Mouse (Mus musculus) MEL (cell line): ENCODE measurements around the gene Apod. TPM values are rescaled to one million over a fixed set of nuclear protein-coding genes. Genes with fewer than 3 reads are reported as not detected.

Experiments
- DNase-seq: peaks from one replicate; pipeline ENCODE4 v3.0.0; 2011; ENCODE audit warnings: low read depth, low spot score
- H3K27ac ChIP-seq: 2 replicates; pipeline ENCODE4 v1.5.1; 2012; ENCODE audit warnings: low read depth, mild to moderate bottlenecking, control low read depth, low read length, moderate library complexity; ENCODE audit not compliant: control insufficient read depth
- H3K27me3 ChIP-seq, 2 experiments: fragments of 150-350 bp in 1 of 2; sonication (generic) in 1 of 2; 2 replicates each; pipeline ENCODE4 v1.6.1; 2012; ENCODE audit warnings: low read length in 2 of 2, mild to moderate bottlenecking in 2 of 2, improper control_type of control experiment in 1 of 2, moderate library complexity in 1 of 2; ENCODE audit not compliant: insufficient read depth in 2 of 2, control insufficient read depth in 1 of 2
- H3K36me3 ChIP-seq, 2 experiments: 2 replicates each; pipeline ENCODE4 v1.6.1; 2012 to 2014; ENCODE audit warnings: low read length in 2 of 2, improper control_type of control experiment in 1 of 2, inconsistent platforms in 1 of 2, mild to moderate bottlenecking in 1 of 2; ENCODE audit not compliant: insufficient read depth in 2 of 2, control insufficient read depth in 1 of 2
- H3K4me1 ChIP-seq, 2 experiments: fragments of 150-350 bp in 1 of 2; sonication (generic) in 1 of 2; 2 replicates each; pipeline ENCODE4 v1.6.1; 2012; ENCODE audit warnings: low read length in 2 of 2, improper control_type of control experiment in 1 of 2, mild to moderate bottlenecking in 1 of 2; ENCODE audit not compliant: insufficient read depth in 2 of 2, control insufficient read depth in 1 of 2
- H3K4me3 ChIP-seq, 2 experiments: fragments of 150-350 bp in 1 of 2; sonication (generic) in 1 of 2; 2 replicates each; pipeline ENCODE4 v1.5.1; 2012; ENCODE audit warnings: low read depth in 2 of 2, low read length in 2 of 2, mild to moderate bottlenecking in 2 of 2, moderate library complexity in 2 of 2, control low read depth in 1 of 2, improper control_type of control experiment in 1 of 2; ENCODE audit not compliant: control insufficient read depth in 1 of 2, insufficient read depth in 1 of 2
- H3K79me2 ChIP-seq: 2 replicates; pipeline ENCODE4 v1.6.1; 2012; ENCODE audit warnings: mild to moderate bottlenecking, low read length, moderate library complexity; ENCODE audit not compliant: control insufficient read depth, poor library complexity, insufficient read depth
- H3K9ac ChIP-seq: 2 replicates; pipeline ENCODE4 v1.6.1; 2012; ENCODE audit warnings: low read depth, mild to moderate bottlenecking, control low read depth, low read length, moderate library complexity; ENCODE audit not compliant: control insufficient read depth, poor library complexity, severe bottlenecking
- H3K9me3 ChIP-seq: fragments of 150-350 bp; sonication (generic); replicated peaks from 2 replicates; pipeline ENCODE4 v1.6.1; 2012; ENCODE audit warnings: mild to moderate bottlenecking, low read length, improper control_type of control experiment, moderate library complexity; ENCODE audit not compliant: insufficient read depth
- CHD2 ChIP-seq: IDR thresholded peaks from 2 replicates; pipeline ENCODE4 v1.6.1; 2011; ENCODE audit warnings: low read length, improper control_type of control experiment
- CTCF ChIP-seq, 3 experiments: IDR thresholded peaks in 2 of 3; conservative IDR thresholded peaks in 1 of 3; 2 replicates each; pipeline ENCODE4 v1.5.1; 2011 to 2012; ENCODE audit warnings: low read length in 3 of 3, low read depth in 2 of 3, mild to moderate bottlenecking in 2 of 3, improper control_type of control experiment in 1 of 3, inconsistent platforms in 1 of 3, mixed read lengths in 1 of 3, moderate library complexity in 1 of 3; ENCODE audit not compliant: control insufficient read depth in 1 of 3, insufficient read depth in 1 of 3, poor library complexity in 1 of 3, severe bottlenecking in 1 of 3
- E2F4 ChIP-seq: IDR thresholded peaks from 2 replicates; pipeline ENCODE4 v1.6.1; 2011; ENCODE audit warnings: low read depth, low read length, improper control_type of control experiment, borderline replicate concordance
- ELF1 ChIP-seq: IDR thresholded peaks from 2 replicates; pipeline ENCODE4 v1.6.1; 2014; ENCODE audit warnings: low read depth, mild to moderate bottlenecking, inconsistent platforms, low read length, improper control_type of control experiment, moderate library complexity
- ETS1 ChIP-seq: IDR thresholded peaks from 2 replicates; pipeline ENCODE4 v1.6.1; 2012; ENCODE audit warnings: low read depth, mild to moderate bottlenecking, inconsistent platforms, low read length, improper control_type of control experiment, moderate library complexity
- GABPA ChIP-seq: IDR thresholded peaks from 2 replicates; pipeline ENCODE4 v1.6.1; 2012; ENCODE audit warnings: low read depth, mild to moderate bottlenecking, inconsistent platforms, low read length, improper control_type of control experiment, moderate library complexity
- GATA1 ChIP-seq: IDR thresholded peaks from 2 replicates; pipeline ENCODE4 v1.6.1; 2011; ENCODE audit warnings: low read depth, low read length, improper control_type of control experiment
- HCFC1 ChIP-seq: IDR thresholded peaks from 2 replicates; pipeline ENCODE4 v1.6.1; 2012; ENCODE audit warnings: low read depth, mild to moderate bottlenecking, inconsistent platforms, low read length, improper control_type of control experiment, moderate library complexity
- MAFK ChIP-seq: IDR thresholded peaks from 2 replicates; pipeline ENCODE4 v1.6.1; 2011; ENCODE audit warnings: low read depth, mild to moderate bottlenecking, low read length, improper control_type of control experiment, borderline replicate concordance
- MEF2A ChIP-seq: IDR thresholded peaks from 2 replicates; pipeline ENCODE4 v1.6.1; 2014; ENCODE audit warnings: low read depth, mild to moderate bottlenecking, inconsistent platforms, low read length, improper control_type of control experiment; ENCODE audit not compliant: poor library complexity, insufficient replicate concordance, severe bottlenecking; ENCODE audit errors: extremely low read depth
- MXI1 ChIP-seq: IDR thresholded peaks from 2 replicates; pipeline ENCODE4 v1.6.1; 2011; ENCODE audit warnings: mild to moderate bottlenecking, low read depth, low read length, improper control_type of control experiment
- MYB ChIP-seq: IDR thresholded peaks from 2 replicates; pipeline ENCODE4 v1.6.1; 2011; ENCODE audit warnings: mild to moderate bottlenecking, low read depth, low read length, improper control_type of control experiment
- MYC ChIP-seq: IDR thresholded peaks from 2 replicates; pipeline ENCODE4 v1.6.1; 2011; ENCODE audit warnings: low read depth, mild to moderate bottlenecking, low read length, improper control_type of control experiment, moderate library complexity
- NELFE ChIP-seq: IDR thresholded peaks from 2 replicates; pipeline ENCODE4 v1.6.1; 2011; ENCODE audit warnings: low read depth, low read length, improper control_type of control experiment
- POLR2A ChIP-seq, 2 experiments: IDR thresholded peaks; 2 replicates each; pipeline ENCODE4 v1.6.1; 2011 to 2012; ENCODE audit warnings: low read length in 2 of 2, mild to moderate bottlenecking in 2 of 2, control low read depth in 1 of 2, improper control_type of control experiment in 1 of 2, low read depth in 1 of 2, moderate library complexity in 1 of 2; ENCODE audit not compliant: control insufficient read depth in 1 of 2, insufficient read depth in 1 of 2, poor library complexity in 1 of 2
- POLR2AphosphoS2 ChIP-seq: IDR thresholded peaks from 2 replicates; pipeline ENCODE4 v1.6.1; 2011; ENCODE audit warnings: low read length, improper control_type of control experiment
- POLR2AphosphoS5 ChIP-seq: IDR thresholded peaks from 2 replicates; pipeline ENCODE4 v1.6.1; 2012; ENCODE audit warnings: low read depth, borderline replicate concordance, mild to moderate bottlenecking, inconsistent platforms, low read length, moderate library complexity, mixed read lengths
- RAD21 ChIP-seq: IDR thresholded peaks from 2 replicates; pipeline ENCODE4 v1.6.1; 2011; ENCODE audit warnings: mild to moderate bottlenecking, low read depth, low read length, improper control_type of control experiment
- SIN3A ChIP-seq: IDR thresholded peaks from 2 replicates; pipeline ENCODE4 v1.6.1; 2012; ENCODE audit warnings: low read length, improper control_type of control experiment, inconsistent platforms
- TAL1 ChIP-seq: IDR thresholded peaks from 2 replicates; pipeline ENCODE4 v1.6.1; 2012; ENCODE audit warnings: mild to moderate bottlenecking, inconsistent platforms, low read length, moderate library complexity, mixed read lengths
- TBP ChIP-seq: IDR thresholded peaks from 2 replicates; pipeline ENCODE4 v1.8.0; 2011; ENCODE audit warnings: low read depth, low read length, improper control_type of control experiment
- TCF12 ChIP-seq: IDR thresholded peaks from 2 replicates; pipeline ENCODE4 v1.6.1; 2014; ENCODE audit warnings: low read depth, mild to moderate bottlenecking, inconsistent platforms, low read length, improper control_type of control experiment, moderate library complexity
- UBTF ChIP-seq: IDR thresholded peaks from 2 replicates; pipeline ENCODE4 v1.6.1; 2012; ENCODE audit warnings: low read depth, mild to moderate bottlenecking, inconsistent platforms, low read length, improper control_type of control experiment, moderate library complexity, borderline replicate concordance; ENCODE audit not compliant: insufficient read depth
- USF2 ChIP-seq, 2 experiments: IDR thresholded peaks; 2 replicates each; pipeline ENCODE4 v1.6.1; 2011 to 2012; ENCODE audit warnings: improper control_type of control experiment in 2 of 2, low read length in 2 of 2, borderline replicate concordance in 1 of 2, inconsistent platforms in 1 of 2, low read depth in 1 of 2, mild to moderate bottlenecking in 1 of 2; ENCODE audit not compliant: insufficient read depth in 1 of 2
- ZC3H11A ChIP-seq: IDR thresholded peaks from 2 replicates; pipeline ENCODE4 v1.6.1; 2012; ENCODE audit warnings: low read depth, mild to moderate bottlenecking, inconsistent platforms, low read length, improper control_type of control experiment
- ZNF384 ChIP-seq: IDR thresholded peaks from 2 replicates; pipeline ENCODE4 v1.6.1; 2012; ENCODE audit warnings: low read depth, mild to moderate bottlenecking, inconsistent platforms, low read length, improper control_type of control experiment
- polyA plus RNA-seq, 2 experiments: library from polyadenylated mRNA; stranded (reverse) in 1 of 2; unstranded in 1 of 2; fragments of >175 nt in 1 of 2; fragments of >200 nt in 1 of 2; gene quantifications; 2 replicates each; pipeline versions ENCODE4 v1.2.1 to v1.2.4; 2012; ENCODE audit warnings: low replicate concordance in 2 of 2, low read depth in 1 of 2; ENCODE audit not compliant: insufficient read length in 2 of 2, insufficient read depth in 1 of 2, missing spikeins in 1 of 2
- total RNA-seq: library from RNA; depleted of rRNA; stranded (reverse); fragments of 300-350 nt; gene quantifications from 2 replicates; pipeline ENCODE4 v1.2.3, GENCODE M21; 2012

The Apod gene
- total and polyA plus RNA-seq, 3 experiments, result not detected

DNA sequence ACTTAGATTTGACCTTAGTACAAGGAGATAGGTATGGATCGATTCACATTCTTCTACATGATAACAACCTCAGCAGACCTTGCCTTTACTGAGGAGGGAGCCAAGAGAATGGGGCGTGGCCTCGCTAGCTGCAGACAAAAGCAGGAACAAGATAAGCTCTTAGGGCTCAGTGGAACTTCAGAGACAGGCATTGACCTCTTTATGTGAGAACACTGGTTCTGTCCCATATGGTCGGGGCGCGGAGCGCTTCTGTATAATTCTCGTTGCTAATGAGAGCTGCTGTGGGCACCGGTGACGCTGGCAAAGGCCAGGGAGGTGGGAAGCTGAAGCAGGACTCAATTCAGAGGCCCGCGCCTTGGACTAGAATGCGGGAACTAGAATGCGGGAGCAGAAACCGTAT, 44.0 kb upstream of the Apod start:
- DNase-seq, result peak; percentile 90
- H3K4me3 ChIP-seq, result peak overlapping the region; percentile 58 to 72
- H3K27ac ChIP-seq, result peak overlapping the region; percentile 60
- no peaks in the 10 kb centered on the region for H3K9me3 ChIP-seq
- TF ChIP-seq USF2 (IDR thresholded peaks at IDR 0.05; ENCODE audit: borderline replicate concordance in 1 of 2, insufficient read depth in 1 of 2, low read depth in 1 of 2, low read length in 2 of 2), result no peak
- TF ChIP-seq E2F4, result no peak
- TF ChIP-seq CHD2, result no peak
- peak; percentile 41; the same call in 1 of the 2 replicates for TF ChIP-seq ETS1
- peak; percentile 76 for TF ChIP-seq SIN3A
- no peak for TF ChIP-seq CTCF (IDR thresholded peaks at IDR 0.05 in 2 of 3, conservative IDR thresholded peaks at IDR 0.05 in 1 of 3; ENCODE audit: control insufficient read depth in 1 of 3, insufficient read depth in 1 of 3, low read depth in 2 of 3, low read length in 3 of 3, poor library complexity in 1 of 3, severe bottlenecking in 1 of 3)
- peak; percentile 47; the same call in 1 of the 2 replicates for TF ChIP-seq ELF1
- 0 out of 2 replicates have a peak, but pooled peaks have one; percentile 46 for TF ChIP-seq MXI1
- TF ChIP-seq POLR2A (IDR thresholded peaks at IDR 0.05; ENCODE audit: control insufficient read depth in 1 of 2, insufficient read depth in 1 of 2, low read depth in 1 of 2, low read length in 2 of 2, poor library complexity in 1 of 2), result peak in 1 of 2 experiments; percentile 46; a peak in 1 of 4 replicates
- no peak for TF ChIP-seq RAD21
- TF ChIP-seq POLR2AphosphoS2, result no peak
- peak; percentile 43; the same call in 1 of the 2 replicates for TF ChIP-seq TCF12
- TF ChIP-seq MYB, result no peak
- no peak for TF ChIP-seq MYC
- TF ChIP-seq POLR2AphosphoS5, result no peak
- no peak for TF ChIP-seq MEF2A
- peak; percentile 49 for TF ChIP-seq NELFE
- no peak for TF ChIP-seq ZNF384
- 0 out of 2 replicates have a peak, but pooled peaks have one; percentile 29 for TF ChIP-seq HCFC1
- TF ChIP-seq GABPA, result no peak
- no peak for TF ChIP-seq TAL1
- TF ChIP-seq ZC3H11A, result no peak
- peak; percentile 41; the same call in 1 of the 2 replicates for TF ChIP-seq GATA1
- TF ChIP-seq UBTF, result no peak
- TF ChIP-seq MAFK, result no peak
- peak; percentile 26; the same call in 1 of the 2 replicates for TF ChIP-seq TBP
- H3K79me2 ChIP-seq, result no peaks in the 10 kb centered on the region
- peak overlapping the region; percentile 61 for H3K9ac ChIP-seq
- peaks cover 11 to 22% of the 10 kb centered on the region in 2 experiments for H3K4me1 ChIP-seq
- H3K36me3 ChIP-seq, result peaks cover 0 to 11% of the 10 kb centered on the region in 2 experiments; a peak in 2 of 4 replicates
- no peaks in the 10 kb centered on the region for H3K27me3 ChIP-seq
